Mouse (Mus musculus) hindbrain, embryonic 10.5 days (tissue): ENCODE data around the gene Aftph. TPM values are rescaled to one million over a fixed set of nuclear protein-coding genes. Genes with fewer than 3 reads are reported as not detected.
A peak's percentile ranks its signal among the peaks of the same experiment; 100 is the strongest.

Source experiments
- DNase-seq: peaks from one replicate; pipeline ENCODE4 v3.0.0-alpha.2; 2017; ENCODE audit warnings: low spot score
- H3K27ac ChIP-seq: fragments of 300-500 bp; sonication (generic); 2 replicates; pipeline ENCODE4 v1.5.1; 2016; ENCODE audit warnings: mild to moderate bottlenecking, moderate library complexity
- H3K27me3 ChIP-seq: fragments of 300-500 bp; sonication (generic); 2 replicates; pipeline ENCODE4 v1.6.1; 2016; ENCODE audit warnings: mild to moderate bottlenecking; ENCODE audit not compliant: poor library complexity, insufficient read depth, severe bottlenecking
- H3K36me3 ChIP-seq: fragments of 300-500 bp; sonication (generic); 2 replicates; pipeline ENCODE4 v1.6.1; 2016; ENCODE audit warnings: mild to moderate bottlenecking, moderate library complexity
- H3K4me1 ChIP-seq: fragments of 300-500 bp; sonication (generic); replicated peaks from 2 replicates; pipeline ENCODE4 v1.6.1; 2016; ENCODE audit warnings: mild to moderate bottlenecking
- H3K4me3 ChIP-seq: fragments of 300-500 bp; sonication (generic); 2 replicates; pipeline ENCODE4 v1.5.1; 2016; ENCODE audit warnings: mild to moderate bottlenecking, moderate library complexity
- H3K9me3 ChIP-seq: fragments of 300-500 bp; sonication (generic); 2 replicates; pipeline ENCODE4 v1.6.1; 2016; ENCODE audit warnings: mild to moderate bottlenecking, moderate library complexity
- WGBS: fragments of 180-500 bp; shearing (Covaris S2); methylation state at CpG from one replicate; pipeline ENCODE4 v1.1.7; 2016; 5-methylcytosine and 5-hydroxymethylcytosine counted together
- polyA plus RNA-seq: library from polyadenylated mRNA; unstranded; fragments of >200 nt; fragmentation: Nextera tagmentation; extraction: Ambion mirVana; gene quantifications from 2 replicates; pipeline ENCODE4 v1.2.1, GENCODE M21; 2016

The Aftph gene
- polyA plus RNA-seq, 1 experiment from 2014 or later, result 26.1 TPM

- Histone ChIP-seq H3K27me3 (no peaks in the 10 kb centered on the region), H3K36me3 (no peaks in the 10 kb centered on the region), H3K27ac (peak overlapping the region; percentile 87), H3K9me3 (no peaks in the 10 kb centered on the region), H3K4me1 (peaks cover 59% of the 10 kb centered on the region), H3K4me3 (peak overlapping the region; percentile 38)
- peak; percentile 75 for DNase-seq
- WGBS, result 1% methylated on average over 11 of the region's 11 CpGs
Measured at GRCm38 (mm10) chr11:20639918-20640447, 101.4 kb downstream of the Aftph start.

- Histone ChIP-seq H3K27ac (no peak overlapping the region), H3K4me1 (peaks cover 59% of the 10 kb centered on the region), H3K36me3 (no peaks in the 10 kb centered on the region), H3K9me3 (no peaks in the 10 kb centered on the region), H3K27me3 (no peaks in the 10 kb centered on the region), H3K4me3 (no peak overlapping the region)
- 27% methylated on average over 3 of the region's 3 CpGs for WGBS
- peak; percentile 81 for DNase-seq
Measured at GRCm38 (mm10) chr11:20638841-20639240, 102.5 kb downstream of the Aftph start.

GRCm38 (mm10) chr11:20637060-20637459 is 104.3 kb downstream of the Aftph start:
- H3K36me3 ChIP-seq, result no peaks in the 10 kb centered on the region
- H3K4me3 ChIP-seq, result no peak overlapping the region
- no peak overlapping the region for H3K27ac ChIP-seq
- DNase-seq, result no peak
- peaks cover 65% of the 10 kb centered on the region for H3K4me1 ChIP-seq
- no peaks in the 10 kb centered on the region for H3K27me3 ChIP-seq
- no peaks in the 10 kb centered on the region for H3K9me3 ChIP-seq

GRCm38 (mm10) chr11:20636114-20636513 is 105.3 kb downstream of the Aftph start:
- 58% methylated on average over 4 of the region's 4 CpGs for WGBS
- no peak for DNase-seq
- H3K36me3 ChIP-seq, result no peaks in the 10 kb centered on the region
- H3K9me3 ChIP-seq, result no peaks in the 10 kb centered on the region
- H3K27me3 ChIP-seq, result no peaks in the 10 kb centered on the region
- H3K27ac ChIP-seq, result peak overlapping the region; percentile 79
- H3K4me1 ChIP-seq, result peaks cover 65% of the 10 kb centered on the region
- H3K4me3 ChIP-seq, result peak overlapping the region; percentile 9; the same call in 1 of the 2 replicates

GRCm38 (mm10) chr11:20635646-20636045 is 105.7 kb downstream of the Aftph start:
- peak overlapping the region; percentile 16 for H3K4me3 ChIP-seq
- peak overlapping the region; percentile 79 for H3K27ac ChIP-seq
- no peaks in the 10 kb centered on the region for H3K27me3 ChIP-seq
- 28% methylated on average over 6 of the region's 6 CpGs for WGBS
- H3K36me3 ChIP-seq, result no peaks in the 10 kb centered on the region
- no peak for DNase-seq
- peaks cover 64% of the 10 kb centered on the region for H3K4me1 ChIP-seq
- no peaks in the 10 kb centered on the region for H3K9me3 ChIP-seq

Other genes starting within 250 kb of the Aftph start
- 31.8 and 32.1 TPM in 2 replicates for gene Sertad2, start 198.3 kb downstream of the Aftph start, polyA plus RNA-seq
- 23.6 and 23.9 TPM in 2 replicates for gene Lgalsl, start 89.5 kb upstream of the Aftph start, polyA plus RNA-seq